Mouse (Mus musculus): ENCODE measurements at regions not wholly inside any gene's neighbourhood (a gene's known extent, or its start where the extent isn't known, plus 50 kb on each side); places are given as distances from the start of the nearest gene placed in this dataset.

- Histone ChIP-seq H3K27ac (ENCODE audit: low read depth, low read length) (no peak overlapping the region), H3K4me2 (ENCODE audit: low read depth) (no peak overlapping the region), H3K4me3 (ENCODE audit: low read depth, low read length) (no peak overlapping the region), H3K9me3 (ENCODE audit: control insufficient read depth, low read length) (no peaks in the 10 kb centered on the region), H3K36me3 (ENCODE audit: control insufficient read depth, insufficient read depth, low read length) (no peaks in the 10 kb centered on the region), H3K4me1 (ENCODE audit: control insufficient read depth, insufficient read depth, low read length) (peaks cover 4% of the 10 kb centered on the region; the same call in 1 of the 2 replicates), H3K27me3 (ENCODE audit: control insufficient read depth, insufficient read depth, low read length) (no peaks in the 10 kb centered on the region), H3K9ac (ENCODE audit: low read length) (no peak overlapping the region)
- ATAC-seq (ENCODE audit: insufficient read depth, low FRiP score, low TSS enrichment), result no peak
- WGBS, result 78% methylated on average over 2 of the region's 2 CpGs
- no peak for DNase-seq (ENCODE audit: low spot score)
Measured at GRCm38 (mm10) chr4:125897707-125898106, 126.6 kb upstream of the Csf3r start.

GRCm38 (mm10) chr4:125898631-125899348 lies 125.6 kb upstream of the Csf3r start:
- ATAC-seq (ENCODE audit: insufficient read depth, low FRiP score, low TSS enrichment) (no peak), DNase-seq (ENCODE audit: low spot score) (no peak)
- no peak overlapping the region for H3K4me2 ChIP-seq (ENCODE audit: low read depth)

GRCm38 (mm10) chr4:125901546-125902276 lies 122.6 kb upstream of the Csf3r start:
- Histone ChIP-seq H3K4me2 (ENCODE audit: low read depth) (no peak overlapping the region), H3K9ac (ENCODE audit: low read length) (no peak overlapping the region), H3K36me3 (ENCODE audit: control insufficient read depth, insufficient read depth, low read length) (no peaks in the 10 kb centered on the region), H3K27me3 (ENCODE audit: control insufficient read depth, insufficient read depth, low read length) (no peaks in the 10 kb centered on the region), H3K4me3 (ENCODE audit: low read depth, low read length) (no peak overlapping the region), H3K9me3 (ENCODE audit: control insufficient read depth, low read length) (no peaks in the 10 kb centered on the region), H3K4me1 (ENCODE audit: control insufficient read depth, insufficient read depth, low read length) (peaks cover 4% of the 10 kb centered on the region; the same call in 1 of the 2 replicates), H3K27ac (ENCODE audit: low read depth, low read length) (no peak overlapping the region)
- no peak for DNase-seq (ENCODE audit: low spot score)
- ATAC-seq (ENCODE audit: insufficient read depth, low FRiP score, low TSS enrichment), result no peak
- WGBS, result 70% methylated on average over 10 of the region's 10 CpGs

More at GRCm38 (mm10) chr4:125898631-125899348, 125.6 kb upstream of the Csf3r start:
- Histone ChIP-seq H3K36me3 (ENCODE audit: control insufficient read depth, insufficient read depth, low read length) (no peaks in the 10 kb centered on the region), H3K4me1 (ENCODE audit: control insufficient read depth, insufficient read depth, low read length) (peaks cover 4% of the 10 kb centered on the region; the same call in 1 of the 2 replicates), H3K4me3 (ENCODE audit: low read depth, low read length) (no peak overlapping the region), H3K9me3 (ENCODE audit: control insufficient read depth, low read length) (no peaks in the 10 kb centered on the region), H3K27me3 (ENCODE audit: control insufficient read depth, insufficient read depth, low read length) (no peaks in the 10 kb centered on the region), H3K9ac (ENCODE audit: low read length) (no peak overlapping the region), H3K27ac (ENCODE audit: low read depth, low read length) (no peak overlapping the region)
- 68% methylated on average over 11 of the region's 11 CpGs for WGBS

- peaks cover 3% of the 10 kb centered on the region for H3K4me1 ChIP-seq (ENCODE audit: control insufficient read depth, insufficient read depth, low read length)
- H3K4me3 ChIP-seq (ENCODE audit: low read depth, low read length), result no peak overlapping the region
- DNase-seq (ENCODE audit: low spot score) (no peak), ATAC-seq (ENCODE audit: insufficient read depth, low FRiP score, low TSS enrichment) (no peak)
- H3K27me3 ChIP-seq (ENCODE audit: control insufficient read depth, insufficient read depth, low read length), result no peaks in the 10 kb centered on the region; the same call in 1 of the 2 replicates
- H3K4me2 ChIP-seq (ENCODE audit: low read depth), result no peak overlapping the region
- no peak overlapping the region for H3K27ac ChIP-seq (ENCODE audit: low read depth, low read length)
- WGBS, result 77% methylated on average over 5 of the region's 5 CpGs
- no peaks in the 10 kb centered on the region for H3K9me3 ChIP-seq (ENCODE audit: control insufficient read depth, low read length)
- H3K9ac ChIP-seq (ENCODE audit: low read length), result no peak overlapping the region
- H3K36me3 ChIP-seq (ENCODE audit: control insufficient read depth, insufficient read depth, low read length), result no peaks in the 10 kb centered on the region
Measured at GRCm38 (mm10) chr4:125906296-125906695, 118.1 kb upstream of the Csf3r start.

GRCm38 (mm10) chr4:125908901-125909300 lies 115.4 kb upstream of the Csf3r start:
- Histone ChIP-seq H3K9me3 (ENCODE audit: control insufficient read depth, low read length) (no peaks in the 10 kb centered on the region), H3K4me3 (ENCODE audit: low read depth, low read length) (no peak overlapping the region), H3K27me3 (ENCODE audit: control insufficient read depth, insufficient read depth, low read length) (no peaks in the 10 kb centered on the region; the same call in 1 of the 2 replicates), H3K4me1 (ENCODE audit: control insufficient read depth, insufficient read depth, low read length) (peaks cover 13% of the 10 kb centered on the region), H3K4me2 (ENCODE audit: low read depth) (no peak overlapping the region), H3K36me3 (ENCODE audit: control insufficient read depth, insufficient read depth, low read length) (no peaks in the 10 kb centered on the region), H3K27ac (ENCODE audit: low read depth, low read length) (no peak overlapping the region), H3K9ac (ENCODE audit: low read length) (no peak overlapping the region)
- DNase-seq (ENCODE audit: low spot score) (no peak), ATAC-seq (ENCODE audit: insufficient read depth, low FRiP score, low TSS enrichment) (no peak)
- WGBS, result 89% methylated on average over 8 of the region's 8 CpGs

- DNase-seq (ENCODE audit: low spot score) (peak; percentile 61), ATAC-seq (ENCODE audit: insufficient read depth, low FRiP score, low TSS enrichment) (peak; percentile 49; the same call in 1 of the 2 replicates)
- WGBS, result 5% methylated on average over 24 of the region's 24 CpGs
- Histone ChIP-seq H3K27ac (ENCODE audit: low read depth, low read length) (peak overlapping the region; percentile 14; the same call in 1 of the 2 replicates), H3K9ac (ENCODE audit: low read length) (no peak overlapping the region), H3K36me3 (ENCODE audit: control insufficient read depth, insufficient read depth, low read length) (no peaks in the 10 kb centered on the region), H3K4me2 (ENCODE audit: low read depth) (peak overlapping the region; percentile 14; the same call in 1 of the 2 replicates), H3K4me1 (ENCODE audit: control insufficient read depth, insufficient read depth, low read length) (peaks cover 13% of the 10 kb centered on the region), H3K4me3 (ENCODE audit: low read depth, low read length) (no peak overlapping the region), H3K27me3 (ENCODE audit: control insufficient read depth, insufficient read depth, low read length) (no peaks in the 10 kb centered on the region; the same call in 1 of the 2 replicates), H3K9me3 (ENCODE audit: control insufficient read depth, low read length) (no peaks in the 10 kb centered on the region)
Measured at GRCm38 (mm10) chr4:125911541-125912270, 112.6 kb upstream of the Csf3r start.

- no peaks in the 10 kb centered on the region for H3K36me3 ChIP-seq (ENCODE audit: control insufficient read depth, insufficient read depth, low read length)
- DNase-seq (ENCODE audit: low spot score), result peak; percentile 81
- ATAC-seq (ENCODE audit: insufficient read depth, low FRiP score, low TSS enrichment), result peak; percentile 48; the same call in 1 of the 2 replicates
- peaks cover 18% of the 10 kb centered on the region for H3K4me1 ChIP-seq (ENCODE audit: control insufficient read depth, insufficient read depth, low read length)
- 0 out of 2 replicates have a peak overlapping the region, but pooled peaks have one; percentile 5 for H3K4me2 ChIP-seq (ENCODE audit: low read depth)
- no peaks in the 10 kb centered on the region for H3K9me3 ChIP-seq (ENCODE audit: control insufficient read depth, low read length)
- H3K27ac ChIP-seq (ENCODE audit: low read depth, low read length), result no peak overlapping the region
- H3K27me3 ChIP-seq (ENCODE audit: control insufficient read depth, insufficient read depth, low read length), result no peaks in the 10 kb centered on the region; the same call in 1 of the 2 replicates
- no peak overlapping the region for H3K9ac ChIP-seq (ENCODE audit: low read length)
- WGBS, result 22% methylated on average over 8 of the region's 8 CpGs
- H3K4me3 ChIP-seq (ENCODE audit: low read depth, low read length), result no peak overlapping the region
Measured at GRCm38 (mm10) chr4:125912444-125913049, 111.8 kb upstream of the Csf3r start.

GRCm38 (mm10) chr4:125915166-125915565 lies 109.2 kb upstream of the Csf3r start:
- H3K4me3 ChIP-seq (ENCODE audit: low read depth, low read length), result no peak overlapping the region
- no peaks in the 10 kb centered on the region; the same call in 1 of the 2 replicates for H3K27me3 ChIP-seq (ENCODE audit: control insufficient read depth, insufficient read depth, low read length)
- DNase-seq (ENCODE audit: low spot score) (peak; percentile 60), ATAC-seq (ENCODE audit: insufficient read depth, low FRiP score, low TSS enrichment) (no peak)
- no peaks in the 10 kb centered on the region for H3K36me3 ChIP-seq (ENCODE audit: control insufficient read depth, insufficient read depth, low read length)
- 30% methylated on average over 8 of the region's 8 CpGs for WGBS
- H3K27ac ChIP-seq (ENCODE audit: low read depth, low read length), result no peak overlapping the region
- H3K9ac ChIP-seq (ENCODE audit: low read length), result no peak overlapping the region
- peaks cover 18% of the 10 kb centered on the region for H3K4me1 ChIP-seq (ENCODE audit: control insufficient read depth, insufficient read depth, low read length)
- no peaks in the 10 kb centered on the region for H3K9me3 ChIP-seq (ENCODE audit: control insufficient read depth, low read length)
- no peak overlapping the region for H3K4me2 ChIP-seq (ENCODE audit: low read depth)
